Mouse (Mus musculus) hindbrain, embryonic 10.5 days (tissue): ENCODE results near the gene Pcdh10. TPM values are rescaled to one million over a fixed set of nuclear protein-coding genes. Genes with fewer than 3 reads are reported as not detected.

Experiments
- DNase-seq: peaks from one replicate; pipeline ENCODE4 v3.0.0-alpha.2; 2017; ENCODE audit warnings: low spot score
- H3K27ac ChIP-seq: fragments of 300-500 bp; sonication (generic); 2 replicates; pipeline ENCODE4 v1.5.1; 2016; ENCODE audit warnings: mild to moderate bottlenecking, moderate library complexity
- H3K27me3 ChIP-seq: fragments of 300-500 bp; sonication (generic); 2 replicates; pipeline ENCODE4 v1.6.1; 2016; ENCODE audit warnings: mild to moderate bottlenecking; ENCODE audit not compliant: poor library complexity, insufficient read depth, severe bottlenecking
- H3K36me3 ChIP-seq: fragments of 300-500 bp; sonication (generic); 2 replicates; pipeline ENCODE4 v1.6.1; 2016; ENCODE audit warnings: mild to moderate bottlenecking, moderate library complexity
- H3K4me1 ChIP-seq: fragments of 300-500 bp; sonication (generic); replicated peaks from 2 replicates; pipeline ENCODE4 v1.6.1; 2016; ENCODE audit warnings: mild to moderate bottlenecking
- H3K4me3 ChIP-seq: fragments of 300-500 bp; sonication (generic); 2 replicates; pipeline ENCODE4 v1.5.1; 2016; ENCODE audit warnings: mild to moderate bottlenecking, moderate library complexity
- H3K9me3 ChIP-seq: fragments of 300-500 bp; sonication (generic); 2 replicates; pipeline ENCODE4 v1.6.1; 2016; ENCODE audit warnings: mild to moderate bottlenecking, moderate library complexity
- WGBS: fragments of 180-500 bp; shearing (Covaris S2); methylation state at CpG from one replicate; pipeline ENCODE4 v1.1.7; 2016; 5-methylcytosine and 5-hydroxymethylcytosine counted together
- polyA plus RNA-seq: library from polyadenylated mRNA; unstranded; fragments of >200 nt; fragmentation: Nextera tagmentation; extraction: Ambion mirVana; gene quantifications from 2 replicates; pipeline ENCODE4 v1.2.1, GENCODE M21; 2016

Pcdh10 gene
- 1.2 and 1.8 TPM in 2 replicates for polyA plus RNA-seq

- Histone ChIP-seq H3K4me1 (peaks cover 39% of the 10 kb centered on the region), H3K9me3 (no peaks in the 10 kb centered on the region), H3K27ac (peak within 1 kb of the TSS; percentile 89), H3K36me3 (no peaks in the 10 kb centered on the region), H3K4me3 (peak within 1 kb of the TSS; percentile 66), H3K27me3 (peaks cover 43% of the 10 kb centered on the region)
- WGBS = under 1% methylated on average over 26 of the region's 26 CpGs
- DNase-seq = peak; percentile 96
These were observed at the start of gene Pcdh10 for GRCm38 (mm10) chr3:45378145-45378544. TSS of gene Pcdh10 (plus strand) at chr3:45378398.

DNA sequence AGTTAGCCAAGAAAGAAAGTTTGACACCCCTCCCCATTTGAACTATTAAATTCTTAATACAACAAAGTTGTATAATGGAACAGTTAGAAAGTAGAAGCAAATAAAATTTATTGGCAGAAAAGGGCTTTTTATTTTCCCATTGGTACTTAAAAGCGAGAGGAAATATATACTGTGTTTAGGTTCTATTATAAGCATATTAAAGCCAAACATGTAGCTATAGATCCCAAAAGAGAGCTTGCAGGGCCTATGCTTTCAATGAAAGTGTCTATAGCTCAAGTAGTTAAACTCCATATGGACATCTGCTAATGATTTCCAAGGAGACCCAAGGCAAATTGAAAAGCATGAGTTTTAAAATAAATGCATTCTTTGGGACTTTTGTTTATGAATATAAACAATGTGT is 22.3 kb upstream of the Pcdh10 start:
- Histone ChIP-seq H3K4me1 (no peaks in the 10 kb centered on the region), H3K27me3 (no peaks in the 10 kb centered on the region), H3K36me3 (no peaks in the 10 kb centered on the region), H3K27ac (no peak overlapping the region), H3K9me3 (no peaks in the 10 kb centered on the region), H3K4me3 (no peak overlapping the region)
- 97% methylated on average over 1 of the region's 1 CpGs for WGBS
- DNase-seq = no peak

DNA sequence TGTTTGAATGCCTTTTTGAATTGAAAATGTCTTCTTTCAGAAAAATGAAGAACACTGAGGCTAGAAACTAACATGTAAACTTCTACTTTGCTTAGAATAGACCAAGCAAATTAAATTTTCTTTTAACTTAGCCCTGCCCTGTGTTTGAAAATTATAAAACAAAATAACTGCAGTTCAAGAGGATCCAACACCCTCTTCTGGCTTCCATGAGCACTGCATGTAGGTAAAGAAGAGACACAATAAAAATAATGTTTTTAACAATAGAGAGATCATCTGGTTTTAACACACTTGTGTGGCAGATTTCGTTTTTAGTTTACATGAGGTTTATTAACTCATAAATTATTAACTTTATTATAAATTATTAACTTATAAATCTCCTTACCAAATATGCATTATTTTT is 9.2 kb upstream of the Pcdh10 start:
- no peaks in the 10 kb centered on the region for H3K36me3 ChIP-seq
- H3K4me3 ChIP-seq = no peak overlapping the region
- 63% methylated on average over 1 of the region's 1 CpGs for WGBS
- no peak overlapping the region for H3K27ac ChIP-seq
- H3K27me3 ChIP-seq = no peaks in the 10 kb centered on the region
- no peaks in the 10 kb centered on the region for H3K4me1 ChIP-seq
- H3K9me3 ChIP-seq = no peaks in the 10 kb centered on the region
- no peak for DNase-seq

DNA sequence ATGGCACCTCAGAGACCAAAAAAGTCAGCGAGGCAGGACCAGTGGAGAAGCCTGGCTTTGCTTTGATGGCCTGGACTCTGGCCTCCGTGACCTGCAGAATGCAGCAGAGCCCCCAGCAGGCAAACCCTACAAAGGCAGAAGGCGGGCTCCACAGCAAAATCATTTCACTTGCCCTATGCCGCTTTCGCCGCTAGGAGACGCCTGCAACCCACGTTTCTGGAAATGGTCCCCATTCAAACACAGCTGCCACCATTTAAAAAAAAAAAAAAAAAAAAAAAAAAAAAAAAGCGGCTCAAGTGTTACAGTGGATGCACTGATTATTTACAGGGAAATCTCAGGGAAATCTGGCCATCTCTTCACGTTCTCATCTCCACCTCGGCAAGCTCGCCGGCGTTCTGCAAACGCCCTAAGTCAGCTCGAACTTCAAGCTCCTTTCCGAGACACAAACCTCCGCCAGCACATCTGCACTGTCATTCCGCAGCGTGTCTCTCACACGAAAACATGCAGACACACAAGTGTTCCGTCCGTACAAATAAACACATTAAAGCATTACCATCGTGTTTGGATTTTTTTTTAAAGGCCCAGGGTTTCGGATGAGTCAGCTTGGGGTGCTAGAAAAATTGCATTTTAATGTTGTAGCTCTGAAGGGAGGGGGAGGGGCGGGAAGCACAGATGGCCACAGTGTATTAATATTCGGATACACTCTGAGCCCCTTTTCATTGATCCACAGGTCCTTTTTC is 2.3 kb upstream of the Pcdh10 start:
- peak; percentile 87 for DNase-seq
- no peaks in the 10 kb centered on the region for H3K36me3 ChIP-seq
- H3K4me1 ChIP-seq = peaks cover 31% of the 10 kb centered on the region
- H3K27ac ChIP-seq = peak overlapping the region; percentile 89
- peaks cover 23% of the 10 kb centered on the region for H3K27me3 ChIP-seq
- 1% methylated on average over 27 of the region's 27 CpGs for WGBS
- no peaks in the 10 kb centered on the region for H3K9me3 ChIP-seq
- H3K4me3 ChIP-seq = peak overlapping the region; percentile 66

- no peaks in the 10 kb centered on the region for H3K9me3 ChIP-seq
- H3K27ac ChIP-seq = peak overlapping the region; percentile 89
- WGBS = under 1% methylated on average over 59 of the region's 59 CpGs
- peak overlapping the region; percentile 66 for H3K4me3 ChIP-seq
- no peaks in the 10 kb centered on the region for H3K36me3 ChIP-seq
- DNase-seq = peak; percentile 62
- peaks cover 31% of the 10 kb centered on the region for H3K27me3 ChIP-seq
- H3K4me1 ChIP-seq = peaks cover 39% of the 10 kb centered on the region
These were observed 1.5 kb upstream of the Pcdh10 start for GRCm38 (mm10) chr3:45376501-45377390.

- Histone ChIP-seq H3K27ac (peak overlapping the region; percentile 89), H3K36me3 (no peaks in the 10 kb centered on the region), H3K27me3 (peaks cover 39% of the 10 kb centered on the region), H3K4me3 (peak overlapping the region; percentile 66), H3K9me3 (no peaks in the 10 kb centered on the region), H3K4me1 (peaks cover 39% of the 10 kb centered on the region)
- WGBS = under 1% methylated on average over 26 of the region's 26 CpGs
- peak; percentile 60 for DNase-seq
These were observed 703 bp upstream of the Pcdh10 start for GRCm38 (mm10) chr3:45377391-45377998.

- Histone ChIP-seq H3K36me3 (no peaks in the 10 kb centered on the region), H3K27me3 (peaks cover 43% of the 10 kb centered on the region), H3K9me3 (no peaks in the 10 kb centered on the region), H3K27ac (no peak overlapping the region), H3K4me1 (peaks cover 39% of the 10 kb centered on the region), H3K4me3 (peak overlapping the region; percentile 66)
- under 1% methylated on average over 29 of the region's 29 CpGs for WGBS
- peak; percentile 53 for DNase-seq
These were observed 1.4 kb downstream of the Pcdh10 start for GRCm38 (mm10) chr3:45379541-45379971.

GRCm38 (mm10) chr3:45379972-45380761 is 2.0 kb downstream of the Pcdh10 start:
- peak; percentile 59 for DNase-seq
- Histone ChIP-seq H3K4me3 (peak overlapping the region; percentile 66), H3K27ac (no peak overlapping the region), H3K36me3 (no peaks in the 10 kb centered on the region), H3K4me1 (peaks cover 44% of the 10 kb centered on the region), H3K27me3 (peaks cover 43% of the 10 kb centered on the region), H3K9me3 (no peaks in the 10 kb centered on the region)
- WGBS = under 1% methylated on average over 55 of the region's 55 CpGs

- Histone ChIP-seq H3K36me3 (no peaks in the 10 kb centered on the region), H3K4me1 (peaks cover 43% of the 10 kb centered on the region), H3K27me3 (peaks cover 43% of the 10 kb centered on the region), H3K9me3 (no peaks in the 10 kb centered on the region), H3K27ac (peak overlapping the region; percentile 35; the same call in 1 of the 2 replicates), H3K4me3 (peak overlapping the region; percentile 66)
- DNase-seq = peak; percentile 59
- WGBS = under 1% methylated on average over 82 of the region's 82 CpGs
These were observed 2.9 kb downstream of the Pcdh10 start for GRCm38 (mm10) chr3:45380811-45381761.

- WGBS = 31% methylated on average over 4 of the region's 4 CpGs
- DNase-seq = no peak
- Histone ChIP-seq H3K4me1 (peaks cover 40% of the 10 kb centered on the region), H3K27ac (no peak overlapping the region), H3K36me3 (no peaks in the 10 kb centered on the region), H3K27me3 (peaks cover 43% of the 10 kb centered on the region), H3K4me3 (peak overlapping the region; percentile 66), H3K9me3 (no peaks in the 10 kb centered on the region)
These were observed 4.0 kb downstream of the Pcdh10 start for GRCm38 (mm10) chr3:45382032-45382755.

DNA sequence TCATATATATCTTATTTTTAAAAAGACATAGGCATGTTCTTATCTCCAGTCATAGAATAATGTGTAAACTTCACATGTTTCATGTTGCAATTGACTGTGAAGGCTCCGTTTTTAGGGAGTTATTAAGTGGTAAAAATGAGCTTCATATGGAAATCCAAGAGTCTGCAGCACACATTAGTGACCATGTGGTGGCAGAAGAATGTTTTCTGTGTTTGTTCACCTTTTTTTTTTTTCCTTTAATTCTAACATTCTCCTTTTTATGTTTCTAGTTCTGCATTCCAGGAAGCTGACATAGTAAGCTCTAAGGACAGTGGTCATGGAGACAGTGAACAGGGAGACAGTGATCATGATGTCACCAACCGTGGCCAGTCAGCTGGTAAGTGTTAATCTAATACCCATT is 5.6 kb downstream of the Pcdh10 start:
- Histone ChIP-seq H3K4me3 (no peak overlapping the region), H3K27ac (no peak overlapping the region), H3K9me3 (no peaks in the 10 kb centered on the region), H3K36me3 (no peaks in the 10 kb centered on the region), H3K4me1 (peaks cover 36% of the 10 kb centered on the region), H3K27me3 (peaks cover 41% of the 10 kb centered on the region)
- WGBS = 68% methylated on average over 2 of the region's 2 CpGs
- DNase-seq = no peak
